Mouse (Mus musculus) ovary, postnatal 10 days (tissue): Measurements from ENCODE around the gene Fam131c.

Source experiments
- DNase-seq: peaks from one replicate; pipeline ENCODE4 v3.0.0; 2022; ENCODE audit warnings: low spot score

The Fam131c gene

GRCm38 (mm10) chr4:141359222-141359621 is 8.8 kb upstream of the Fam131c start:
- no peak for DNase-seq

GRCm38 (mm10) chr4:141360846-141361245 is 7.2 kb upstream of the Fam131c start:
- DNase-seq = no peak

- DNase-seq = peak; percentile 77
Observed at GRCm38 (mm10) chr4:141362937-141363548, 5.0 kb upstream of the Fam131c start.

- no peak for DNase-seq
Observed at GRCm38 (mm10) chr4:141365126-141365525, 2.9 kb upstream of the Fam131c start.

GRCm38 (mm10) chr4:141365876-141366275 is 2.1 kb upstream of the Fam131c start:
- DNase-seq = no peak

- no peak for DNase-seq
Observed at GRCm38 (mm10) chr4:141372426-141372825, 4.4 kb downstream of the Fam131c start.

- DNase-seq = no peak
Observed at GRCm38 (mm10) chr4:141379674-141380073, 11.7 kb downstream of the Fam131c start.

GRCm38 (mm10) chr4:141382406-141382805 is 14.4 kb downstream of the Fam131c start:
- DNase-seq = no peak

- no peak for DNase-seq
Observed at GRCm38 (mm10) chr4:141385275-141385674, 17.3 kb downstream of the Fam131c start.

GRCm38 (mm10) chr4:141386150-141386549 is 18.1 kb downstream of the Fam131c start:
- no peak for DNase-seq

GRCm38 (mm10) chr4:141387093-141387784 is 19.2 kb downstream of the Fam131c start:
- DNase-seq = peak; percentile 57

GRCm38 (mm10) chr4:141387933-141388332 is 19.9 kb downstream of the Fam131c start:
- no peak for DNase-seq

GRCm38 (mm10) chr4:141389366-141390150 is 21.5 kb downstream of the Fam131c start:
- no peak for DNase-seq

- no peak for DNase-seq
Observed at GRCm38 (mm10) chr4:141391293-141391692, 23.3 kb downstream of the Fam131c start.

GRCm38 (mm10) chr4:141394751-141395150 is 26.7 kb downstream of the Fam131c start:
- DNase-seq = no peak

GRCm38 (mm10) chr4:141397861-141398260 is 29.8 kb downstream of the Fam131c start:
- DNase-seq = no peak

GRCm38 (mm10) chr4:141398545-141398944 is 30.5 kb downstream of the Fam131c start, which contains the start of gene Clcnka:
Clcnka (minus strand) TSS chr4:141398724.
- DNase-seq = no peak

- no peak for DNase-seq
Observed at GRCm38 (mm10) chr4:141400171-141400570, 32.2 kb downstream of the Fam131c start.

GRCm38 (mm10) chr4:141404518-141405313 is 36.7 kb downstream of the Fam131c start:
- DNase-seq = peak; percentile 81

GRCm38 (mm10) chr4:141405314-141405622 is 37.2 kb downstream of the Fam131c start:
- no peak for DNase-seq

- DNase-seq = no peak
Observed at GRCm38 (mm10) chr4:141406516-141407299, 38.7 kb downstream of the Fam131c start.
